In the genomic region with DNA sequence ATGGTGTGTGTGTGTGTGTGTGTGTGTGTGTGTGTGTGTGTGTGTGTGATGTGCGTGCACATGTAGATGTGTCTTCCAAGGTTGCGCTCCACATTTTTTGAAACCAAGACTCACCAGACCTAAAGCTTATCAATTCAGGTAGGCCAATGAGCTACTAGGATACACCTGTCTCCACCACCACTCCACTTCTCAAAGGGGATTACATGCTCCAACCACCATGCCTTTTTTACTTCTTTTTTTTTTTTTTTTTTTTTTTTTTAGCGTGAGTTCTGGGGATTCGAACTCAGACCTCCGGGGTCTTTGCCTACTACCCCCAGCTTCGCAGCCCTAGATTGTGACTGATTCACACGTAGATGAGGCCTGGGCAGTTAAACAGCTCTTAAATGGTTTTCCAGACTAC, we compare ENCODE assay signal across 12 mouse cellular contexts. TPM values are rescaled to one million over a fixed set of nuclear protein-coding genes. Genes with fewer than 3 reads are reported as not detected.
DNase-seq lines count a peak whose midpoint lies in the region; ATAC-seq and TF ChIP-seq lines count a peak whose summit lies in the region.
"Had no signal": no experiment of that assay in that cellular context is flagged by ENCODE, and none has a peak within 500 bp of the region (broad histone marks: within the 10 kb centered on the region; RNA-seq: fewer than 3 reads in every experiment).

No protein-coding gene starts in this region.

- 67% methylated on average over 7 of the region's 7 CpGs for WGBS in heart, adult 2 months
- 68% methylated on average over 7 of the region's 7 CpGs for WGBS in midbrain, embryonic 10.5 days
- 65% methylated on average over 7 of the region's 7 CpGs for WGBS in midbrain, embryonic 11.5 days
- 62% methylated on average over 7 of the region's 7 CpGs for WGBS in limb, embryonic 11.5 days
- WGBS in olfactory bulb, adult 2 months: 67% methylated on average over 7 of the region's 7 CpGs

- H3K4me2 ChIP-seq in midbrain, embryonic 11.5 days: no peak overlapping the region
- H3K4me2 ChIP-seq in limb, embryonic 11.5 days (ENCODE audit: low read depth, severe bottlenecking): no peak overlapping the region

- no peak for TF ChIP-seq POLR2A in heart, adult 2 months (IDR thresholded peaks at IDR 0.05; ENCODE audit: insufficient read depth, low read depth, low read length)
- TF ChIP-seq POLR2A in olfactory bulb, adult 2 months (IDR thresholded peaks at IDR 0.05; ENCODE audit: insufficient read depth, low read depth, low read length): no peak

- peaks cover 1% of the 10 kb centered on the region; the same call in 1 of the 2 replicates for H3K4me1 ChIP-seq in heart, adult 2 months (ENCODE audit: control insufficient read depth, insufficient read depth, low read length)
- peaks cover 5% of the 10 kb centered on the region for H3K4me1 ChIP-seq in midbrain, embryonic 10.5 days
- H3K4me1 ChIP-seq in midbrain, embryonic 11.5 days (ENCODE audit: control insufficient read depth, insufficient read depth, low read length): 0 out of 2 replicates have a peak, but pooled peaks cover 2% of the 10 kb centered on the region
- H3K4me1 ChIP-seq in limb, embryonic 11.5 days (ENCODE audit: control insufficient read depth, insufficient read depth, low read length): no peaks in the 10 kb centered on the region
- no peaks in the 10 kb centered on the region for H3K4me1 ChIP-seq in olfactory bulb, adult 2 months (ENCODE audit: control insufficient read depth, insufficient read depth, low read length)

- 0 out of 2 replicates have a peak, but pooled peaks have one; percentile 23 for TF ChIP-seq EP300 in heart, adult 2 months (IDR thresholded peaks at IDR 0.05; ENCODE audit: insufficient read depth, low read depth, low read length)

- intact Hi-C loops in heart, adult 2 months (cut with DNase I): loop anchor here (5.0 kb wide), 1 partner anchor 72 kb away; the partner anchor contains the start of genes 4930524J08Rik and Hnrnpd
- intact Hi-C loops in heart, postnatal 10 days (cut with DNase I): no loop called here

- TF ChIP-seq CTCF in heart, adult 2 months (IDR thresholded peaks at IDR 0.05): no peak
- no peak for TF ChIP-seq CTCF in olfactory bulb, adult 2 months (IDR thresholded peaks at IDR 0.05; ENCODE audit: insufficient read depth, low read depth, low read length)

- H3K27ac ChIP-seq in heart, adult 2 months: peak overlapping the region; percentile 89; the same call in 1 of the 2 replicates
- H3K27ac ChIP-seq in midbrain, embryonic 10.5 days (replicated peaks): peak overlapping the region; percentile 96
- no peak overlapping the region for H3K27ac ChIP-seq in midbrain, embryonic 11.5 days (ENCODE audit: low read depth, low read length)
- peak overlapping the region; percentile 92; the same call in 1 of the 2 replicates for H3K27ac ChIP-seq in limb, embryonic 11.5 days (replicated peaks; ENCODE audit: low read depth, low read length)
- H3K27ac ChIP-seq in olfactory bulb, adult 2 months (ENCODE audit: insufficient read depth, low read depth, low read length): no peak overlapping the region

- no peak overlapping the region for H3K4me3 ChIP-seq in heart, adult 2 months
- peak overlapping the region; percentile 71 for H3K4me3 ChIP-seq in midbrain, embryonic 10.5 days
- no peak overlapping the region for H3K4me3 ChIP-seq in midbrain, embryonic 11.5 days (ENCODE audit: low read depth, low read length)
- H3K4me3 ChIP-seq in limb, embryonic 11.5 days (ENCODE audit: low read depth, low read length): no peak overlapping the region
- H3K4me3 ChIP-seq in olfactory bulb, adult 2 months (ENCODE audit: insufficient read depth, low read depth, low read length): peak overlapping the region; percentile 55; the same call in 1 of the 2 replicates

- no peak overlapping the region for H3K9ac ChIP-seq in heart, adult 2 months (ENCODE audit: low read depth, low read length)
- no peak overlapping the region for H3K9ac ChIP-seq in midbrain, embryonic 11.5 days (ENCODE audit: low read length)
- H3K9ac ChIP-seq in limb, embryonic 11.5 days (ENCODE audit: low read length): no peak overlapping the region

- DNase-seq in heart, adult 2 months: no peak
- no peak for DNase-seq in heart, postnatal 10 days
- DNase-seq in midbrain, embryonic 10.5 days (ENCODE audit: low spot score): no peak
- DNase-seq in midbrain, embryonic 11.5 days (ENCODE audit: low spot score, missing footprints): no peak
- DNase-seq in limb, embryonic 11.5 days (ENCODE audit: low spot score): no peak
- DNase-seq in left cerebral cortex, adult 8-10 months (ENCODE audit: low spot score in 2 of 2): no peak

- ATAC-seq in midbrain, embryonic 11.5 days (ENCODE audit: low FRiP score): no peak
- no peak for ATAC-seq in limb, embryonic 11.5 days (ENCODE audit: insufficient number of reproducible peaks, low FRiP score, low TSS enrichment, low read depth)
- no peak for ATAC-seq in granulocyte monocyte progenitor cell, adult 5-6 weeks (replicated peaks; ENCODE audit: poor library complexity, severe bottlenecking)

- H3K9me3 ChIP-seq in midbrain, embryonic 10.5 days (replicated peaks): no peaks in the 10 kb centered on the region
- no peaks in the 10 kb centered on the region for H3K9me3 ChIP-seq in midbrain, embryonic 11.5 days (ENCODE audit: control insufficient read depth, low read length)
- H3K9me3 ChIP-seq in limb, embryonic 11.5 days (ENCODE audit: control insufficient read depth, low read length): no peaks in the 10 kb centered on the region

- H3K36me3 ChIP-seq in heart, adult 2 months (ENCODE audit: control insufficient read depth, insufficient read depth, low read length): no peaks in the 10 kb centered on the region
- no peaks in the 10 kb centered on the region for H3K36me3 ChIP-seq in midbrain, embryonic 10.5 days
- no peaks in the 10 kb centered on the region for H3K36me3 ChIP-seq in midbrain, embryonic 11.5 days (ENCODE audit: control insufficient read depth, insufficient read depth, low read length)
- H3K36me3 ChIP-seq in limb, embryonic 11.5 days (ENCODE audit: control insufficient read depth, insufficient read depth, low read length): no peaks in the 10 kb centered on the region

- H3K79me2 ChIP-seq in heart, adult 2 months (replicated peaks; ENCODE audit: control insufficient read depth, insufficient read depth, low read length): no peaks in the 10 kb centered on the region

- H3K27me3 ChIP-seq in heart, adult 2 months (ENCODE audit: control insufficient read depth, insufficient read depth, low read length): no peaks in the 10 kb centered on the region
- H3K27me3 ChIP-seq in midbrain, embryonic 10.5 days (ENCODE audit: low read depth, poor library complexity, severe bottlenecking): peaks cover 4% of the 10 kb centered on the region; the same call in 1 of the 2 replicates
- H3K27me3 ChIP-seq in midbrain, embryonic 11.5 days (ENCODE audit: control insufficient read depth, insufficient read depth, low read length): no peaks in the 10 kb centered on the region
- no peaks in the 10 kb centered on the region for H3K27me3 ChIP-seq in limb, embryonic 11.5 days (ENCODE audit: control insufficient read depth, insufficient read depth, low read length)

RNA-seq across cellular contexts. Expression of gene Vamp9, which starts 0.3 kb away (rescaled TPM):
- under 1 TPM in 1 of 2 experiments, not detected in 1; 0.36 TPM for total RNA-seq in heart, adult 2 months (2021)
- not detected in 2 replicates for polyA plus RNA-seq in heart, adult 2 months (2012; rRNA removed)
- total RNA-seq in heart, postnatal 10 days (2021): not detected
- 0.33 and 0.37 TPM in 2 replicates for polyA plus RNA-seq in midbrain, embryonic 10.5 days (2016; fragmentation: Nextera tagmentation; extraction: Ambion mirVana)
- not detected in 2 replicates for polyA plus RNA-seq in midbrain, embryonic 11.5 days (2014; fragmentation: Nextera tagmentation; extraction: Ambion mirVana)
- 0.30 and 0.35 TPM in 2 replicates for polyA plus RNA-seq in limb, embryonic 11.5 days (2014; fragmentation: Nextera tagmentation; extraction: Ambion mirVana)
- not detected in 2 replicates for polyA plus RNA-seq in olfactory bulb, adult 2 months (2012; ENCODE audit: insufficient read depth, insufficient read length, low replicate concordance, missing spikeins)
- total RNA-seq in granulocyte monocyte progenitor cell, adult 5-6 weeks (2014; fragmentation: Nextera tagmentation): not detected in 2 replicates
- total RNA-seq in granulocyte monocyte progenitor cell, adult 5-6 weeks (2017): not detected in 2 replicates
- 1 to 10 TPM in 2 of 4 experiments, under 1 TPM in 1, not detected in 1; 0.89 to 1.4 (median 1.3) TPM for total RNA-seq in left cerebral cortex, adult 8-10 months (2022)
- total RNA-seq: common myeloid progenitor, adult 5-6 weeks; liver, adult 2 months had no signal
- polyA plus RNA-seq: activated CD4-positive, CD25-positive, alpha-beta regulatory T cell, adult 4 months; C2C12; liver, adult 2 months had no signal

Comparison
In these comparisons a context has a peak if more than half of its experiments do, and no peak if none do; other contexts are left out.
1. H3K27ac ChIP-seq: peak in heart, adult 2 months (single experiment), midbrain, embryonic 10.5 days (single experiment) and limb, embryonic 11.5 days (single experiment); none in midbrain, embryonic 11.5 days (single experiment) and olfactory bulb, adult 2 months (single experiment).
2. H3K4me3 ChIP-seq: peak in midbrain, embryonic 10.5 days (single experiment) and olfactory bulb, adult 2 months (single experiment); none in heart, adult 2 months (single experiment), midbrain, embryonic 11.5 days (single experiment) and limb, embryonic 11.5 days (single experiment).